Mouse (Mus musculus) gastrocnemius, adult 2 months (tissue): ENCODE data around the gene Syt1. TPM values are rescaled to one million over a fixed set of nuclear protein-coding genes. Genes with fewer than 3 reads are reported as not detected.
A peak's percentile ranks its signal among the peaks of the same experiment; 100 is the strongest.

Experiments
- DNase-seq: peaks from one replicate; pipeline ENCODE4 v3.0.0; 2022
- H3K27ac ChIP-seq: fragments of 200-600 bp; 2 replicates; pipeline ENCODE4 v1.8.1; 2022; ENCODE audit warnings: mild to moderate bottlenecking
- H3K4me3 ChIP-seq: fragments of 200-600 bp; 2 replicates; pipeline ENCODE4 v1.8.1; 2022; ENCODE audit warnings: mild to moderate bottlenecking, moderate library complexity
- CTCF ChIP-seq: fragments of 200-600 bp; IDR thresholded peaks from 2 replicates; pipeline ENCODE4 v1.8.1; 2022; ENCODE audit warnings: antibody characterized with exemption, mild to moderate bottlenecking, moderate library complexity
- intact Hi-C: fragments of 180-260 bp; cut with DNase I; formaldehyde crosslinking; loops from one replicate; pipeline ENCODE4 v1.15.1; 2025
- long read RNA-seq, 2 experiments: library from polyadenylated mRNA; stranded (forward); transcript quantifications; one replicate each; pipeline ENCODE4 v2.0.0; 2021
- total RNA-seq, 2 experiments: library from RNA; stranded (reverse); gene quantifications; 2 replicates each; pipeline ENCODE4 v1.2.3; 2021

The Syt1 gene
- not detected for total RNA-seq
- long read RNA-seq, experiment 1 = 0 reads
- long read RNA-seq, experiment 2 = 0 reads

DNA sequence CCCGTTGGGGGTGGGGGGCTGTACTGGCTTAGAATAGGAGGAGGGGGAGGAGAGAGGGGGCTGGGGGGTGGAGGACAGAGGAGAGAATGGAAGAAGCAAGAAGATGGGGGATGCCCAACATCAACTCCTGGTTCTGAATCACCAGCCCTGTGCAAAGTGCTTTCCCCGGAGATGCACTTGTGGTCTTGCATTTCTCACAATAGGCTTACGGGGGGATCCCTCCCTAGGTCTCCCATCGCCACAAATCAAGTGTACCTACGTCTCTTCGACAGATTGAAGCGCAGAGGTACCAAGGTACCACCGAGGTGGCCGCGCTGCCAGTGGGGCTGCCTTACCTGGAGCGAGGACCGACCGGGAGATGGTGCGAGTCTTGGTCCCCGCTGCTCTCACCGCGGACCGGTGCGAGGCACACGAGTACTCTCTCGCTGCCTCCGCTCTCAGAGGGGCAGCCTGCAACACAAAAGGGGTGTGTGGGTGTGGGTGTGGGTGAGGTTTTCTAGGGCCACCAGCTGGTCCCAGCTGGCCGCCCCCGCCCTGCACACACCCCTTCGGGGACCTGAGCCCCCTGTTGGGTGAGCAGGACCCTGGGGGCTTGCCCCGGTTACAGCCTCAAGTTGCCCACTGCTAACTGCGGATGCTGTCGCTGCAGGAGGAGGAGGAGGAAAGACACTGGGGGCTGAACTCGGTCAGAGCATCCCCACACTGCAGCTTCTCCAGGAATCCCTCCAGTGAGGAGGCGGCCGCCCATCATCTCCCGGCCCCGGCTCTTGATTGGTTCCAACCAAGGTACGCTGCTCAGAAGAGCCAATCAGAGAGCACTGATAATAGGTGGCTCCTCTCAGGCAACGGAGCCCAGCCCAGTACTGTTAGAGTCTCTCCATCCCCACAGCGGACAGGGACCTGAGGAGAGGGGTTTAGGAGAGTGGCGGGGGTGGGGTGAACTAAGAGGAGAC, at the start of gene Syt1:
TSS of gene Syt1 (minus strand) at position 742 of the 953 bp plus-strand sequence.
- Histone ChIP-seq H3K27ac (no peak within 1 kb of the TSS), H3K4me3 (peak within 1 kb of the TSS; percentile 59)
- peak; percentile 21 for DNase-seq
- TF ChIP-seq CTCF = no peak
- intact Hi-C loops = no loop called here

DNA sequence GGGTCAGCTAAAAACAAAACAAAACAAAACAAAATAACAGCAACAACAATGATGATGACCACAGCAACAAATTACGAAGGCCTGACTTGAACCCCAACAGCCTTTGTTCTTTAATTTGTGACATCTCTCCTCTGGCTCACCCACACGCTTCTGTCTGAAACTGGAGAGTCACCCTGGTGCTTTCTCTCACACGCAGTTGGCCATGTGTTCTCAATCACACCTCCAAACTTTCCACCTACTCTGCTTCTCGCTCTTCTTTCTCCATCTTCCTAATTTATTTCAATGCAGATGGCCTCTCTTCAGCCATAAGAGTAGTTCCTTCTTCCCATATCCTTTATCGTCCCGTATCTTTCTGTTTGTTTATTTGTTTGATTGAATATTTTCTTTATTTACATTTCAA, 45.7 kb upstream of the Syt1 start:
- no peak overlapping the region for H3K27ac ChIP-seq
- no peak for DNase-seq
- intact Hi-C loops = no loop called here
- TF ChIP-seq CTCF = no peak
- no peak overlapping the region for H3K4me3 ChIP-seq

DNA sequence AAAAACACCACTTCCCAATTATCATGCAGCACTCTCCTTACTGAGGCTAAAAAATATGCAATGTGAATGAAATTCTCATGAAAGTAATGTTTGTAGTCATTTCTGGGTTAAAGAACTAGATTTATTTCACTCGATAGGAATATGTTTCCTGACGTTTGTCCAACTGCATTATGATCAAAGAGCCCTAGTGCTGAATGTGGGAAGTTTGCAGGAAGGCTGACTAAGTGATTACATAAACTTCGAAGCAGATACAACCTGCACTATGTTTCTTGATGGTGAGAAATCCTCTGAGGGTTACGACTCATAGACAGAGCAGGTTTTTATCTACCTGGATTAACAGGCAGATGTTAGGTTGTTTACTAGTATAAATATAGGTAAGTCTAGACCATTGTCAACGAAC, 36.8 kb upstream of the Syt1 start:
- DNase-seq = no peak
- H3K27ac ChIP-seq = no peak overlapping the region
- no peak for TF ChIP-seq CTCF
- intact Hi-C loops = no loop called here
- no peak overlapping the region for H3K4me3 ChIP-seq

DNA sequence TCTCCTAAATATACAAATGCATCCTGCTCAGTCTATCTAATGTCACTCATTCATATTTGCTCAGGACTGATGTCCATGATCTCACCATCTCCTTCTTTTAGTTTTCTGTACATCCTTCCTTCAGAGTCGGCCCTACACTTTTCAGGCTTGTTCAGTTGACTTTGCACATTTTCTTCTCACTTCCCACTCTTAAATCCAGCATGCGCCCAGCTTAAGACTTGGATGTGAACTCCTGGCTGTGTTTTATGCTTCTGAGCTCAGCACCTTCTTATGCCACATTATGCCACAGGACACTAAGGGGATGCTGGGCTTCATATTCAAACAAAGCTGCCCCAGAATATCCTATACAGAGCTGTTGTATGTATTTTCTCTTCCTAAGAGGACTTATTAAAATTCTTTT, 36.2 kb upstream of the Syt1 start:
- no peak overlapping the region for H3K27ac ChIP-seq
- no peak for DNase-seq
- intact Hi-C loops = no loop called here
- TF ChIP-seq CTCF = no peak
- no peak overlapping the region for H3K4me3 ChIP-seq

GRCm38 (mm10) chr10:109011226-109012165, 714 bp upstream of the Syt1 start:
- peak; percentile 19 for DNase-seq
- Histone ChIP-seq H3K4me3 (peak overlapping the region; percentile 59), H3K27ac (no peak overlapping the region)
- no peak for TF ChIP-seq CTCF
- intact Hi-C loops = no loop called here

DNA sequence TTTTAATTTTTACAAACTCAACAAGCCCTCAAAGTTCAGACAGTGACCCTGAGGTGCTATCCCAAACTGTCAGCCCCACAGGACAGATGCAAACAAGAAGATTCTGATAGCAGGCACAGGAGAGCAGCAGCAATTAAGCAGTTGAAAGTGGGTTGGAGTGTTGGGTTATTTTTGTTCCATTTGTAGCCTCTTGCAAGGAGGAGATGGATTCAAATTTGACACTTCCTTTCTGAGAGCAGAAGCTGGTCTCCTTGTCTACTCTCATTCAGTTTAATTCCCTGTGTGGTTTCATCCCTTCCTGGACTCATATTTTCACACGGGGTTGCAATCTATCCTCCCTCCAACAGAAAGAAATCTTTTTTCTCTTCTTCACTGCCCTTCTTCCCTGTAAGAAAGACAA, 951 bp downstream of the Syt1 start:
- Histone ChIP-seq H3K27ac (no peak overlapping the region), H3K4me3 (no peak overlapping the region)
- no peak for TF ChIP-seq CTCF
- intact Hi-C loops = no loop called here
- DNase-seq = no peak

GRCm38 (mm10) chr10:109008456-109008855, 2.3 kb downstream of the Syt1 start:
- intact Hi-C loops = no loop called here
- DNase-seq = no peak
- Histone ChIP-seq H3K27ac (no peak overlapping the region), H3K4me3 (no peak overlapping the region)
- no peak for TF ChIP-seq CTCF

- Histone ChIP-seq H3K4me3 (no peak overlapping the region), H3K27ac (no peak overlapping the region)
- intact Hi-C loops = no loop called here
- DNase-seq = no peak
- no peak for TF ChIP-seq CTCF
Observed at GRCm38 (mm10) chr10:109003482-109003881, 7.3 kb downstream of the Syt1 start.

GRCm38 (mm10) chr10:108987250-108987649, 23.5 kb downstream of the Syt1 start:
- no peak overlapping the region for H3K4me3 ChIP-seq
- no peak for DNase-seq
- intact Hi-C loops = no loop called here

DNA sequence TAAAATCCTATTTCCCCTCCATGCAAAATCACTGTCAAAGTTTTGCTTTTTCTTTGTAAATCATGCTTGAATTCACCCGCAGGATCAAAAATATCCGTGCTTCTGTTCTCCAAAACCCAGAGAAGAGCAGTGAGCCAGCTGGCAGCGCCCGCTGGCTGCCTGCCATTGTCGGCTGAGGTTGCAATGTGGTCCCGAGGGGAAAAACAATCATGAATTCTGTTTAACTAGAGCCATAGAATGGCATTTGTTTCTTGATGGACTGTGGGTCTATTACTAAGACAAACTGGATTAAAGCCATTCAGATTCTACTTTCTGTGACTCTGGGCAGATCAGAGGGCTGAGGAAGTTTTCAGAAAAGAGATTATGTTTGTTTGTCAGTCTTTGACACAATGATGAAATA, 31.1 kb downstream of the Syt1 start:
- no peak overlapping the region for H3K27ac ChIP-seq
- no peak overlapping the region for H3K4me3 ChIP-seq
- no peak for TF ChIP-seq CTCF
- intact Hi-C loops = no loop called here
- DNase-seq = peak; percentile 31

More at GRCm38 (mm10) chr10:108987250-108987649, 23.5 kb downstream of the Syt1 start:
- no peak for TF ChIP-seq CTCF
- H3K27ac ChIP-seq = no peak overlapping the region

DNA sequence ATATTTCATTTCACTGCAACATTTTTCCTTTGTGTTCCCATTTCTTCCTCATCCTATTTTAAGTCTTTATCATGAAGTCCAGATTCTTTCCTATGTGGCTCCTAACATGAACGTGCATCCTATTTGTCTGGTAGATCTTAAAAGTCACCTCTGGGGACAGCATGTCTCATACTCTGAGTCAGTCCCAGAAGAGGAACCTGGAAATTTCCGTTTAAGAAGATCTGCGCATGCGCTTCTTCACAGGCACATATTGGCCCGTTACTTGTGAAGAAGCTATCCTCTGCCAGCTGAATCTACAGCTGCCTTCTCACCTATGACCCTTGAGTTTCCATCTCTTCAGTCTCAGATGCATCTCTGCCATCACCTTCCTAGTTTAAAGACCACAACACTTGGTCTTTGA, 55.8 kb downstream of the Syt1 start:
- intact Hi-C loops = no loop called here
- TF ChIP-seq CTCF = no peak
- Histone ChIP-seq H3K27ac (no peak overlapping the region), H3K4me3 (no peak overlapping the region)
- no peak for DNase-seq

- H3K4me3 ChIP-seq = no peak overlapping the region
- TF ChIP-seq CTCF = no peak
- no peak for DNase-seq
- intact Hi-C loops = no loop called here
- H3K27ac ChIP-seq = no peak overlapping the region
Observed at GRCm38 (mm10) chr10:108952182-108952581, 58.6 kb downstream of the Syt1 start.
